Mouse (Mus musculus) T-cell, adult 2 months (primary cell): Measurements from ENCODE around the gene Ttc30a1.
"Not testable (repeated sequence)": the region's sequence is repeated elsewhere in the genome, so short reads cannot be mapped to it uniquely, and the experiment has no call there.

Source experiments
- DNase-seq: peaks from one replicate; pipeline ENCODE4 v3.0.0; 2022; ENCODE audit warnings: low spot score

Ttc30a1 gene

DNA sequence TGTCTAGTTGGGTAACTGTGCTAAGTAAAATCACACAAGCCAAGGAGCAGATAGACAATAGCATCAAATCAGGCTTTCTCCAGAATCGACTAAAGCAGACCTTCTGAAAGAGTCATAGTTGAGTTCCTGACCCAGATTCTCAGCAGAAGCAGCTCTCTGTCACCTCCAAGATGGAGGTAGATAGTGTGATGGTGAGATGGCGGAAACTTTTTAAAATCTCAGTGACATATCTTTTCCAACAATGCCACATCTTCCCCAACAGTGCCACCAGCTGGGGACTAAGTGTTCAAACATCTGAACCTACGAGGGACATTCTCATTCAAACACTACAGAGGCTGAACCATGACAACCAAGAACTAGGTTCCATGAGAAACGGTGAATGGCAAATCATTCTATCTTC lies 859 bp upstream of the Ttc30a1 start:
- no peak for DNase-seq

DNA sequence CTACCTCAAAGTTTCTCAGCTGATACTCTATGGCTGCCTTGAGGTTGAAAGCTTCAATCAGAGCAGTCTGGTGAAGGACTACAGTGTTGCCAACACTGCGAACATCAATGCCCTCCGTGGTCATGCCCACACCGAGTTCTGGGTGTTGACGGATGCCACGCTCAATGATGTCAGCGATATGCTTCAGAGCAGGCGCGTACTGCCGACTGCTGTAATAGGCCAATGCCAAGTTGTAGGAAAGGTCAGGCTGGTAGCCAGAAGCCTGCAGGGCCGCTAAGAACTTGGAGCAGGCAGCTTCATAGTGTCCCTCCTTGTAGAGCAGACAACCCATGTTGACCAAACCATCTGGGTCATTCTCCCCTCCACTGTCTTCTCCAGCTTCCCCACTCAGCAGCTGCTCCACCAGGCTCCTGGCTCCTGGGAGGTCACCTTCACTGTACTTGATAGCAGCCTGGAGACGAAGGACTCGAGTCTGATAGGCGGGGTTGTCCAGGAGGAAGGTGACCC lies 781 bp downstream of the Ttc30a1 start:
- DNase-seq: not testable (repeated sequence)

- peak; percentile 55 for DNase-seq
These were observed 3.9 kb downstream of the Ttc30a1 start, which contains the start of gene Ttc30a2 for GRCm38 (mm10) chr2:75977752-75978368. Gene Ttc30a2, minus strand, starts transcription at chr2:75978170.

- DNase-seq: not testable (repeated sequence)
These were observed 5.7 kb downstream of the Ttc30a1 start for GRCm38 (mm10) chr2:75976070-75976469.

- DNase-seq: no peak
These were observed 7.6 kb downstream of the Ttc30a1 start for GRCm38 (mm10) chr2:75974131-75974530.

GRCm38 (mm10) chr2:75964972-75965371 lies 16.8 kb downstream of the Ttc30a1 start:
- peak; percentile 64 for DNase-seq

GRCm38 (mm10) chr2:75964512-75964911 lies 17.3 kb downstream of the Ttc30a1 start:
- no peak for DNase-seq

- no peak for DNase-seq
These were observed 17.7 kb downstream of the Ttc30a1 start for GRCm38 (mm10) chr2:75964051-75964450.

DNA sequence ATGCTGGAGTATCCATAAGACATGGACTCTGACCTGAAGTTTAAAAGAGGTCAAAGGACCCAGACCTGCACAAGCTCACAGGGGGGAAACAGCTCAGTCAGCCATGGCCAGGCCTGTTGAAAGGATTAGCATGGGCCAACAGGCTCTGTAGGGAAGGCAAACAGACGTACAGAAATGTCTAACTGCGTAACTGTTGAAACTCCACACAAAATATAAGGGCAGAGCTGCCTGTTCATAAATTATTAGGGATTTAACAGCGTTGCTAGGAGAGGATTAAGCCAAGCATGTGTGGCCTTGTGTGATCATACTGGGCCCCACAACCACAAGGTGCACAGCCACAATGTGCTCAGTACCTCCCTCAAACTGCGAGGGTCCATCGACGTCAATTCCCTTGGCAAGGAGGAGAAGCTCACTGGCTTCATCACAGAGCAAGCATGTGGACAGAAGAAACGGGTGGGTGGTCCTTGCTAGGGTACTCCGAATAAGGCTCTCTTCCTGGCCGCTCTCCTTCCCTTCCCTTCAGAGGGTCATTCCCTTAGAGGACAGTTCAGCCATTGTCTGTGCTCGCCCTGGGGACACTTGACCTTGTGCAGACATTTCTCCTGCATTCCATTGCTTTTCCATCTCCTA lies 18.4 kb downstream of the Ttc30a1 start:
- DNase-seq: no peak

DNA sequence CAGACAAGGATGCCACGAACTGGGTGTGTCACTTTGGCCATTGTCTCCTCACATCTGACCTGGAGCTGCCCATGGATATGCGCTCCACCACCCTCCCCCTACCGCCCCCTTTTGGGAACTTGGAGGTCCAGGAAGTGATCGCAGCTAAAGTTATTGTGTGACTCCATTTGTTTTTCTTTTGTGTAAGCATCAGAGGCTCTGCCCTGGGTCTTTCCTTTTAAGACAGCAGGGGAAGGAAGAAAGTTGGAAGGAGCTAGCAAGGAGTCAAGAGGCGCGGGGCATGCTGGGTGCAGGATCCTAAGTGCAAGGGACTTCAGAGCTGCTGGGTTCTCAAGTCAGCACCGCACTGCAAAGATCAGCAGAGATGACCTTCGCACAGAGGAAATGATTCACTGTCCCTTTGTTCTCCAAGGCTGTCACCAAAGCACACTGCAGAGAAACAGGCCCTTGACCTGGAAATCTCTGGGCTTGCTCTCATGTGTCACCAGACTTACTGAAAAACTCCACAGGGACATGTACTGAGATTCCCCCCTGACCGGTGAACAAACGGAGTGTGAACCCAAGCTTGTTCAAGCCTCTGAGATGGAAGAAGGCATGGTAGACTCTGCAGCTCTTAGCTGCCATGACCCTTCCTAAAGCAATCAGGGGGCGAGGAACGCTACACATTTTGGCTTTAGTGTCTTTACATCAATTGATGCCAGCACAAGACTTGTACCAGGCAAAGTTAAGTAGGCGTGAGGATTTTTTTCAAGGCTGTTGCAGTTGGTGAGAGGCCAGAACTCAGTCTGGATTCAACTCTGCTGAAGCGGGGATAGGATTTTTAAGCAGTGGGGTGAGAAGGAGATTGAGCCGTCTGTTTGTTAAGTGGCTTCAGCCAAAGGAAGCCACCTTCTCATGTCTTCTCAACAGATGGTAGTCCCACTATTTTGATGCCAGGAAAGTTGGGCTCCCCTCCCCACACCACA lies 21.1 kb downstream of the Ttc30a1 start:
- DNase-seq: no peak

DNA sequence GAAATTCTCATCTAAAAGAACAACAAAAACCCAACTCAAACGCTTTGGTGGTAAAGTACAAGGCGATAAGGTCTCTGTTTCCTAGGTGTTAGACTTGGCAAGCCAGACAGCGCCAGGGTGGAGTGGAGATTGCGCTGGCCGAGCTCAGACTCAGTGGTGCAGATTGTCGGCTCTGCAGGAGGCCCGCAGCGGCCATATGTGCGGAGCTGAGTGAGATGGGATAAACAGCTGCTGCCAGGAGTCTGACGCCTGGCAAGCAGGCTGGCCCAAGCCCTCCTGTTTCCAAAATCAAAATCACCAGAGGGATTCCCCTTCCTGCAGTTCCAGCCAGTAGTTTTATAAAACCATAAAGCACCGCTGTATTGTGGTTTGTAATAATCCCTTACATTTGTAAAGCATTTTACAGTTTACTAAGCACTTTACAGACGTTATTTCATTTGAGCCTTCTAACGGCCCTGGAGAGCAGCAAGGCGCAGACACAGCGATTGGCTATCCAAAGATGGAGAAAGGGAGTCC lies 21.9 kb downstream of the Ttc30a1 start:
- no peak for DNase-seq

- no peak for DNase-seq
These were observed 22.5 kb downstream of the Ttc30a1 start for GRCm38 (mm10) chr2:75959183-75959849.

DNA sequence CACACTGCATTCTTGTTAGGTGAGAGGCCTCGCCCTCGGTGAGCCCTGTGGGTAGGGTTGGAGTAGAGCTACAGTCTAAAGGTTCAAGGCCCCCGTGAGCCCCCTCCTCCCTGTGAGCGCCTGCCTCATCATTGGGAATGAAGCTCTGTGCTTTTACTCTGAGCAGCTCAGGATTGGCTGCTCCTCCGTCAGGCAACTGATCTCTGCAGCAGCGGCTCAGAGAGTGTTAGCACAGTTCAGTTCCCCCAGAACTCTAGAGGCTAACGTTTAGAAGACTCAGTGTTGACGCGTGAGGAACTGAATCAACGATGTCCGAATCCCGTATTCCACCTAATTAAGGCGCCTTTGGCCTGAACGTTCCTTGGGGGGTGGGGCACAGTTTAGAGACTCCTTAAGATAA lies 26.1 kb downstream of the Ttc30a1 start:
- DNase-seq: no peak

GRCm38 (mm10) chr2:75953320-75953719 lies 28.4 kb downstream of the Ttc30a1 start:
- no peak for DNase-seq

DNA sequence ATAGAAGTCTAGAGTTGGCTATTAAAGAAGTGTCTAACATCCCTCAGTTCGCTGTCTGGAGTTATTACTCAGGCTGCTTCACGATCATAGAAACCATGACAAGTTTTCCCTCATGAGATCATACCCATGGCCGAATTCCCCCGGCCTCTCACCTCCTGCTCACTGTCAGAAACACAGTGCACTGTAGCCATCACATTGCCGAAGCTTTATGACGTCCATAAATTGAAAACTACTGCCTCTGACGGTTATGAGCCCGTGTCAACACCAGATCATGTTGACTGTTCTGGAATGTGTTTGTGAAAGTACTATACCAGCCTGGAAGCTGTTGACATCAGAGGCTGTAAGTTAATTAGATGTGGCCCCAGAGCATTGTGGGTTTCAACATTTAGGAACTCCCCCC lies 31.1 kb downstream of the Ttc30a1 start:
- no peak for DNase-seq

DNA sequence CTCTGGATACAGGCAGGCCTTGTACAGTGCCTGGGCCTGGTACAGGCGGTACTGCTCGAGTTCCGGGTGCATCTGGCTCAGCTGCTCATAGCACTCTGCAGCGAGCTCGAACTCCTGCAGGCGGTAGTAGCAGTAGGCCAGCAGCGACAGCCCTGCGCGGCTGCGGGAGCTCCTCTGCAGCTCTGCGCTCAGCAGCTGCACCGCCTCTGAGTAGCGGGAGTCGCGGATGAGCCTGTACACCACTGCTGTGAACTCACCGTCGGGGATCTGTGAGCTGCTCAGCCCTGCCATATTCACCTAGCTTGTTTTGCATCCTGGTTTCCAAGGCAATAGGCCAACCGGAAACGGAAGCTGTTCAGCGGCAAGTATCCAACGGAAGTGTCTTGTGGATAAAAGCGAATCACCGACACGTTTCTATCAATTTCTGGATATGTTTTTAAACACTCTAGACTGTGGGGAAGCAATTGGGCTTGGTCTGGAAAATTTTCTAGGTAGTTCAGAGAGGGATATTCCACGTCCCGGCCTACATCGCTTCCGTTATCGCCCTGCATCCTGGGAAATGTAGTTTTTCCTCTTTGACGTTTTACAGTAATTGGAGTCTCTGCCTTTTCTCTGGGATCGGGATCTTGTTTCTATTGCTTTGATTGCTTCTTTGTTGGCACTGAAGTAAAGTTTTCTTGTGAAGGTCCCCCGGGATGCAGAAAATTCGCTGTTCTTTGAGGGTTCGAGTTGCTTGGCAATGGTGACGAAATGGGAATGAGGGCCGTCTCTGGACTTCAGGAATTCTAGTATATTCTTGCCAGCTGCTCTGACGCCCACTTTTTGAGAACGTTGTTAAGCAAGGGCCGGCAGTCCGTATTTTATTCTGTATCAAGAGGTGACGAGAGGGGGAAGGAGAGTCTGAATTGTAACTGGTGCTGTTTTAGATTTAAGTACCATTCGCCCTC lies 43.4 kb downstream of the Ttc30a1 start, which contains the start of gene Ttc30b:
Ttc30b (minus strand) TSS at position 469 of the 947 bp plus-strand sequence.
- DNase-seq: peak; percentile 86

- DNase-seq: not testable (repeated sequence)
These were observed 44.1 kb downstream of the Ttc30a1 start for GRCm38 (mm10) chr2:75937520-75938116.

DNA sequence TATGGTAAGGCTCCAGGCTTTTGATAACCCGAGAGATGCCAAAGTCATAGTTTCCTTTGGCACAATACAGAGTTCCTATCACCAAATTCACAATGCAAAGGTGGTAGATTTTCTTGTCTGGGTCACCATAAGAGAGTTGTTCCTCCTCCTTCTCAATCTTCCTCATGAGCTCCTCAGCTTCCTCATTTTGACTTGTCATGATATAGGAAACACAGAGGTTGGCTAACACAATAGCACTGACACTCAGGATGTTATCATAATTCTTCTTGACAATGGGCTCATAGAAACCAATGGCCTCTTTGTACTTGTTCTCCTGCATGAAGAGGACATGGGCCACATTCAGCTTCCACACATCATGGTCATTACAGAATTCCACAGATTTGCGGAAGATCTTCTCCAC lies 45.1 kb downstream of the Ttc30a1 start:
- not testable (repeated sequence) for DNase-seq

DNA sequence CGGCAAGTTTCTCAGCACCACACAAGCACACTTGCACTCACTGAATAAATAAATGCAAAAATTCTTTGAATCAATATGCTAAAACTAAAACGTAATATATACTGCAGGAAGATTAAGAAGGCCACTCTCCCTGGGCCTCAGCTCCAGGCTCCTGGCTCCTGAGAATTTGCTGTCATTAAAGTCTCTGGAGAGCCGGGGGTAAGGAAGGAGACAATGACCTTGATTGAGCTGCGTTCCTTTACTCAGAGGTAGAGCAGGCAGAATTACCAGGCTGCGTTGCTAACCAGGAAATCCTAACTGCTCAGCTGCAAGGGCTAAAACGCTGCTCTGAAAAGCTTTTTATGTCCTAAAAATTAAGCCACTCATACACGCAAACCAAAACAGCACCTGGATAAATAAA lies 48.2 kb downstream of the Ttc30a1 start:
- no peak for DNase-seq

DNA sequence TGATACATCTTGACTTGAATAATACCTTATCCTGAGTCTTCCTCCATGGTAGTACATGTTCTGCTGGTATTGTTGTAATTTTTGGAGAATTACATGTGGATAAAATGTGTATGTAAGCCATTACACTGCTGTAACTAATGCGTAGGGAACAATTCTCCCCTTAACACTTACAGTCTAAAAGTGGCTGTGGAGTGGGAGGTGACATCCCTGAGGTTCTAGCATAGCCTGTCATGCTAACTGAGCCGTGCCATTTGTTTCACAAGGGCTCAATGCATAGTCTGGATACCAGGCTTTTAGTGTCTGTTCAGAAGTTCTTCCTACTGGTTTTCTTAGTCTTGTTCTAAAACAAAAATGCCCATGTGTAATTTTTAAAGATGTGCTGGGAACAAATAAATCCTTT lies 50.8 kb downstream of the Ttc30a1 start:
- no peak for DNase-seq
